Mouse (Mus musculus) neural tube, embryonic 14.5 days (tissue): ENCODE results near the gene Rnf5. TPM values are rescaled to one million over a fixed set of nuclear protein-coding genes. Genes with fewer than 3 reads are reported as not detected.

ENCODE experiments used
- ATAC-seq: fragments of 200-750 bp; cut with Nextera tagmentation; 2 replicates; pipeline ENCODE4 v1.8.0; 2017; ENCODE audit warnings: low read depth, mild to moderate bottlenecking, moderate TSS enrichment, moderate library complexity
- H3K27ac ChIP-seq: fragments of 300-500 bp; sonication (generic); 2 replicates; pipeline ENCODE4 v1.5.1; 2014; ENCODE audit warnings: low read depth, mild to moderate bottlenecking, control low read depth, low read length, moderate library complexity, mixed read lengths
- H3K27me3 ChIP-seq: fragments of 300-500 bp; sonication (generic); 2 replicates; pipeline ENCODE4 v1.6.1; 2014; ENCODE audit warnings: low read length; ENCODE audit not compliant: control insufficient read depth, insufficient read depth
- H3K36me3 ChIP-seq: fragments of 300-500 bp; sonication (generic); 2 replicates; pipeline ENCODE4 v1.6.1; 2014; ENCODE audit warnings: low read length, mixed read lengths; ENCODE audit not compliant: control insufficient read depth, insufficient read depth
- H3K4me1 ChIP-seq: fragments of 300-500 bp; sonication (generic); 2 replicates; pipeline ENCODE4 v1.6.1; 2014; ENCODE audit warnings: low read length; ENCODE audit not compliant: control insufficient read depth, insufficient read depth
- H3K4me2 ChIP-seq: fragments of 300-500 bp; sonication (generic); 2 replicates; pipeline ENCODE4 v1.6.1; 2014; ENCODE audit warnings: mild to moderate bottlenecking, low read depth, low read length, control low read depth
- H3K4me3 ChIP-seq: fragments of 300-500 bp; sonication (generic); 2 replicates; pipeline ENCODE4 v1.5.1; 2014; ENCODE audit warnings: low read depth, low read length, control low read depth, mixed read lengths
- H3K9ac ChIP-seq: fragments of 300-500 bp; sonication (generic); replicated peaks from 2 replicates; pipeline ENCODE4 v1.6.1; 2014; ENCODE audit warnings: low read depth, mild to moderate bottlenecking, control low read depth, low read length, mixed read lengths
- H3K9me3 ChIP-seq: fragments of 300-500 bp; sonication (generic); 2 replicates; pipeline ENCODE4 v1.6.1; 2016; ENCODE audit warnings: low read length; ENCODE audit not compliant: control insufficient read depth
- WGBS: fragments of 180-500 bp; shearing (Covaris S2); extraction: QIAGEN DNeasy Blood & Tissue Kit; methylation state at CpG from one replicate; pipeline ENCODE4 v1.1.7; 2014; 5-methylcytosine and 5-hydroxymethylcytosine counted together
- polyA plus RNA-seq: library from polyadenylated mRNA; unstranded; fragments of >200 nt; fragmentation: Nextera tagmentation; extraction: Ambion mirVana; gene quantifications from 2 replicates; pipeline ENCODE4 v1.2.1, GENCODE M21; 2014

The Rnf5 gene
- polyA plus RNA-seq, 1 experiment from 2014 or later, result 221 TPM

GRCm38 (mm10) chr17:34585877-34586771 lies 17.4 kb downstream of the Rnf5 start:
- whole genome bisulfite sequencing, result 18% methylated on average over 32 of the region's 32 CpGs
- H3K4me1 ChIP-seq, result peaks cover 19% of the 10 kb centered on the region

GRCm38 (mm10) chr17:34585121-34585520 lies 18.4 kb downstream of the Rnf5 start:
- Histone ChIP-seq H3K9me3 (no peaks in the 10 kb centered on the region), H3K4me3 (no peak overlapping the region), H3K4me1 (peaks cover 17% of the 10 kb centered on the region), H3K9ac (no peak overlapping the region), H3K36me3 (no peaks in the 10 kb centered on the region), H3K27me3 (no peaks in the 10 kb centered on the region), H3K27ac (no peak overlapping the region; the same call in 1 of the 2 replicates), H3K4me2 (no peak overlapping the region)
- 85% methylated on average over 8 of the region's 8 CpGs for WGBS
- no peak for ATAC-seq

More at GRCm38 (mm10) chr17:34585877-34586771, 17.4 kb downstream of the Rnf5 start:
- peak; percentile 12 for ATAC-seq
- Histone ChIP-seq H3K4me2 (peak overlapping the region; percentile 96), H3K9me3 (no peaks in the 10 kb centered on the region), H3K36me3 (no peaks in the 10 kb centered on the region), H3K4me3 (peak overlapping the region; percentile 70), H3K27ac (peak overlapping the region; percentile 99), H3K27me3 (no peaks in the 10 kb centered on the region), H3K9ac (peak overlapping the region; percentile 83)

GRCm38 (mm10) chr17:34583819-34584218 lies 19.7 kb downstream of the Rnf5 start:
- WGBS, result 88% methylated on average over 8 of the region's 8 CpGs

DNA sequence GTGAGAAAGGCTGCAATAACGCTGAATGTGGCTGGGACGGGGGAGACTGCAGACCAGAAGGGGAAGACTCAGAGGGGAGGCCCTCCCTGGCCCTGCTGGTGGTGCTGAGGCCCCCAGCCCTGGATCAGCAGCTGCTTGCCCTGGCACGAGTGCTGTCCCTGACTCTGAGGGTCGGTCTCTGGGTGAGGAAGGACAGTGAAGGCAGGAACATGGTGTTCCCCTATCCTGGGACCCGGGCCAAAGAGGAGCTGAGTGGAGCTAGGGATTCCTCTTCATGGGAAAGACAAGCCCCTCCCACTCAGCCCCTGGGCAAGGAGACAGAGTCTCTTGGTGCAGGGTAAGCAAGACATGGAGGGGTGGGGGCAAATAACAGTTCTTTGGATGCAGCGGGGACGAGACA lies 20.1 kb downstream of the Rnf5 start:
- Histone ChIP-seq H3K4me3 (no peak overlapping the region), H3K9ac (no peak overlapping the region), H3K27ac (no peak overlapping the region), H3K4me1 (peaks cover 10% of the 10 kb centered on the region; the same call in 1 of the 2 replicates), H3K9me3 (no peaks in the 10 kb centered on the region), H3K4me2 (no peak overlapping the region), H3K27me3 (no peaks in the 10 kb centered on the region), H3K36me3 (no peaks in the 10 kb centered on the region)
- 75% methylated on average over 7 of the region's 7 CpGs for WGBS
- no peak for ATAC-seq

More at GRCm38 (mm10) chr17:34583819-34584218, 19.7 kb downstream of the Rnf5 start:
- no peaks in the 10 kb centered on the region for H3K27me3 ChIP-seq
- peaks cover 13% of the 10 kb centered on the region for H3K4me1 ChIP-seq
- H3K27ac ChIP-seq, result no peak overlapping the region
- no peaks in the 10 kb centered on the region for H3K9me3 ChIP-seq
- no peaks in the 10 kb centered on the region for H3K36me3 ChIP-seq
- no peak overlapping the region for H3K4me3 ChIP-seq
- ATAC-seq, result no peak
- H3K4me2 ChIP-seq, result no peak overlapping the region
- H3K9ac ChIP-seq, result no peak overlapping the region

- Histone ChIP-seq H3K4me1 (peaks cover 10% of the 10 kb centered on the region; the same call in 1 of the 2 replicates), H3K27me3 (no peaks in the 10 kb centered on the region), H3K36me3 (no peaks in the 10 kb centered on the region), H3K4me2 (no peak overlapping the region), H3K9ac (no peak overlapping the region), H3K9me3 (no peaks in the 10 kb centered on the region), H3K4me3 (no peak overlapping the region), H3K27ac (no peak overlapping the region)
- WGBS, result 90% methylated on average over 12 of the region's 12 CpGs
- no peak for ATAC-seq
These were observed 21.0 kb downstream of the Rnf5 start for GRCm38 (mm10) chr17:34582528-34582927.

- Histone ChIP-seq H3K9ac (no peak overlapping the region), H3K27me3 (no peaks in the 10 kb centered on the region), H3K36me3 (no peaks in the 10 kb centered on the region), H3K4me1 (no peaks in the 10 kb centered on the region), H3K27ac (no peak overlapping the region), H3K4me3 (no peak overlapping the region), H3K4me2 (no peak overlapping the region), H3K9me3 (no peaks in the 10 kb centered on the region)
- WGBS, result 93% methylated on average over 3 of the region's 3 CpGs
- no peak for ATAC-seq
These were observed 25.4 kb downstream of the Rnf5 start for GRCm38 (mm10) chr17:34578070-34578469.

DNA sequence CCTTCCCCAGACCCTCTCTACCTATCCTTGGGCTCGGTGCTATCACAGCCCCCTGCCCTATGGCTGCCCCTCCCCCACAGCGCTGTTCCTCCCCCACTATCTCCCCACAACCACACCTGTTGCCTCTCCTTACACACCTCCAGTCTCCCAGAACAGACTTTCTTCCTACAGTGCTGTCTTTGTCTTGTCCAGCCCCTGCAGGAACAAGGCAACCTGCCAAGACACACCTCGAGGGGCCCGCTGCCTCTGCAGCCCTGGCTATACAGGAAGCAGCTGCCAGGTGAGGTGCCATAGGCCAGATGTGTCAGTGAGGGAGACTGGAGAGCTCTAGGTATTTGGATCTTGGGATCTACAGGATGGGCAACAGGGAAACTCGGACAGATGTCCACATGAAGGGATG lies 26.9 kb downstream of the Rnf5 start:
- Histone ChIP-seq H3K9ac (no peak overlapping the region), H3K27me3 (no peaks in the 10 kb centered on the region), H3K4me3 (no peak overlapping the region), H3K27ac (no peak overlapping the region), H3K9me3 (no peaks in the 10 kb centered on the region), H3K4me2 (no peak overlapping the region), H3K36me3 (no peaks in the 10 kb centered on the region), H3K4me1 (no peaks in the 10 kb centered on the region)
- no peak for ATAC-seq
- WGBS, result 78% methylated on average over 5 of the region's 5 CpGs

- ATAC-seq, result no peak
- 13% methylated on average over 15 of the region's 15 CpGs for WGBS
- Histone ChIP-seq H3K4me3 (no peak overlapping the region), H3K4me2 (no peak overlapping the region), H3K4me1 (no peaks in the 10 kb centered on the region), H3K9ac (no peak overlapping the region), H3K27ac (no peak overlapping the region), H3K27me3 (no peaks in the 10 kb centered on the region), H3K36me3 (no peaks in the 10 kb centered on the region), H3K9me3 (no peaks in the 10 kb centered on the region)
These were observed 31.1 kb downstream of the Rnf5 start for GRCm38 (mm10) chr17:34572361-34572760.

DNA sequence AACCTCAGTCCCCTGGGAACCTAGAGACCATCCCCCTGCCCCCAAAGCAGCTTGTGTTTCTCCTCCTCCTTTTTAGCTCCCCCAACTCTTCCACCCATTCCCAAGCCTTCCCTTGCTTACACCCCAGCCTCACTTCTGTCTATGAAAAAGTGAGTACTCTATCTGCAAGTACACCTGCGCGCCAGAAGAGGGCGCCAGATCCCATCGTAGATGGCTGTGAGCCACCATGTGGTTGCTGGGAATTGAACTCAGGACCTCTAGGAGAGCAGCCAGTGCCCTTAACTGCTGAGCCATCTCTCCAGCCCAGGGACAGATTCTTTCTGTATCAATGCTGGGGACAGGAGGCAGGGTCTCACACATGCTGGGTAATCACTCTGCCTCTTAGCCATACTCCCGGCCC lies 31.6 kb downstream of the Rnf5 start:
- Histone ChIP-seq H3K9ac (no peak overlapping the region), H3K4me2 (no peak overlapping the region), H3K4me3 (no peak overlapping the region), H3K27ac (no peak overlapping the region), H3K4me1 (no peaks in the 10 kb centered on the region), H3K9me3 (no peaks in the 10 kb centered on the region), H3K27me3 (no peaks in the 10 kb centered on the region), H3K36me3 (no peaks in the 10 kb centered on the region)
- WGBS, result 15% methylated on average over 5 of the region's 5 CpGs
- no peak for ATAC-seq
